Mouse (Mus musculus): ENCODE data around the gene Tekt2. TPM values are rescaled to one million over a fixed set of nuclear protein-coding genes. Genes with fewer than 3 reads are reported as not detected.

The Tekt2 gene
- total RNA-seq, 1 experiment, result 1.7 TPM

DNA sequence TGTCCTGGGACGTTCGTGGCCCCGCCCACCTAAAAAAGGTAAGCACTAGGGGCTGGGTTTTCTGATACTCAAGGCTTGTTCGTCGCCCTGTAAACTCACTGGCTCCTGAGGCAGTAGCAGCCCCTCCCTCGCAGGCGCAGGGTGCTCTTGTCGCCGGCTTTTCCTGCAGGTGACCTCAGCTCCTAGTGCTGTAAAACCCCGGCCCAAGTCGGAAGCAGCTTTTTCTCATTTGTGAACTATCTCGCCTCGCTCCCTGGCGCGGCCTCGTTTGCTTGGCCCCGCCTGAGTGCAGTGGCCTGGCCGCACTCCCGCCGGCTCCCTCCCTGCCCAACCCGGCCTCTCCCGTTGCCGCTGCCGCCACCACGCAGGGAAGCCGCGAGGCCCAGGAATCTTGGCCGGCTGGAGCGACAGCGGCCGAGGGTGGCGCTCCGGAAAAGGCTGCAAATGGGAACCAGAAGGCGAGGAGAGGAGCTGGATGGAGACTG lies 28.8 kb downstream of the Tekt2 start:
- in situ Hi-C loops (cut with MboI; ENCODE audit: low sequenced_read_pairs in 2 of 2, unreplicated experiment in 2 of 2), result no loop called here
- no peak for TF ChIP-seq ZNF384 (IDR thresholded peaks at IDR 0.05; ENCODE audit: low read depth, low read length)
- no peak for TF ChIP-seq MAFK (IDR thresholded peaks at IDR 0.05; ENCODE audit: insufficient read depth, low read depth, low read length)
- no peak for TF ChIP-seq HCFC1 (IDR thresholded peaks at IDR 0.05; ENCODE audit: borderline replicate concordance, insufficient read depth, low read length)
- no peak for TF ChIP-seq CHD2 (IDR thresholded peaks at IDR 0.05; ENCODE audit: low read depth, low read length)
- TF ChIP-seq ZC3H11A (IDR thresholded peaks at IDR 0.05; ENCODE audit: borderline replicate concordance, low read depth, low read length), result no peak
- no peak overlapping the region for H3K27ac ChIP-seq (ENCODE audit: insufficient read depth, low read depth, low read length, poor library complexity, severe bottlenecking)
- peak overlapping the region; percentile 46 to 58 for H3K4me3 ChIP-seq (ENCODE audit: insufficient read depth in 1 of 2, low read depth in 1 of 2, low read length in 2 of 2, poor library complexity in 1 of 2, severe bottlenecking in 1 of 2)
- H3K9ac ChIP-seq (ENCODE audit: insufficient read depth, low read depth, low read length, poor library complexity, severe bottlenecking), result peak overlapping the region; percentile 55
- peaks cover 0 to 11% of the 10 kb centered on the region in 2 experiments; a peak in 1 of 4 replicates for H3K4me1 ChIP-seq (ENCODE audit: control insufficient read depth in 2 of 2, insufficient read depth in 2 of 2, low read length in 2 of 2, poor library complexity in 1 of 2)
- H3K9me3 ChIP-seq (ENCODE audit: control insufficient read depth, insufficient read depth, low read depth, low read length), result no peaks in the 10 kb centered on the region
- no peak for DNase-seq (ENCODE audit: low read depth, low spot score)
- no peaks in the 10 kb centered on the region for H3K36me3 ChIP-seq (ENCODE audit: control insufficient read depth, insufficient read depth, low read length, poor library complexity, severe bottlenecking)

DNA sequence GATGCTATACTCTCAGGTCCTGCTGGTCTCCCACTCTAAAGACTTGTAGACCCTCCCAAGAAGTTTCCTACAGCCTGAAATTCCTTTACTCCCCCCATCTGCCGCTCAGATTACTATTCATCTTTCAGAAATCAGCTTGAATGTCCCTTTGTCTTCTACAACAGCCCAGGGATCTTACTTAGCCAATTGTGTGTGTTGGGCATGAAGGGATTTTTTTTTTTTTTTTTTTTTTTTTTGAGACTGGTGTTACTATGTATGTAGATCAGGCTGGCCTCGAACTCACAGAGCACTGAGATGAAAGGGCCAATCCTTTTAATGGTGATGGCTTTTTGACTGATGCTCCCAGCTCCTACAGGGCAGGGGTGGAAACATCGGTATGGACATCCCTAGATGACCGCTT lies 29.6 kb downstream of the Tekt2 start:
- in situ Hi-C loops (cut with MboI; ENCODE audit: low sequenced_read_pairs in 2 of 2, unreplicated experiment in 2 of 2), result no loop called here

GRCm38 (mm10) chr4:126295152-126295551 lies 30.3 kb downstream of the Tekt2 start:
- no peak overlapping the region for H3K9ac ChIP-seq (ENCODE audit: insufficient read depth, low read depth, low read length, poor library complexity, severe bottlenecking)
- H3K27ac ChIP-seq (ENCODE audit: insufficient read depth, low read depth, low read length, poor library complexity, severe bottlenecking), result no peak overlapping the region

More for the DNA sequence above, 29.6 kb downstream of the Tekt2 start:
- peaks cover 0 to 11% of the 10 kb centered on the region in 2 experiments; a peak in 1 of 4 replicates for H3K4me1 ChIP-seq (ENCODE audit: control insufficient read depth in 2 of 2, insufficient read depth in 2 of 2, low read length in 2 of 2, poor library complexity in 1 of 2)
- no peak overlapping the region for H3K4me3 ChIP-seq (ENCODE audit: insufficient read depth in 1 of 2, low read depth in 1 of 2, low read length in 2 of 2, poor library complexity in 1 of 2, severe bottlenecking in 1 of 2)
- no peak overlapping the region for H3K9ac ChIP-seq (ENCODE audit: insufficient read depth, low read depth, low read length, poor library complexity, severe bottlenecking)
- DNase-seq (ENCODE audit: low read depth, low spot score), result no peak
- H3K36me3 ChIP-seq (ENCODE audit: control insufficient read depth, insufficient read depth, low read length, poor library complexity, severe bottlenecking), result no peaks in the 10 kb centered on the region
- no peaks in the 10 kb centered on the region for H3K9me3 ChIP-seq (ENCODE audit: control insufficient read depth, insufficient read depth, low read depth, low read length)
- no peak overlapping the region for H3K27ac ChIP-seq (ENCODE audit: insufficient read depth, low read depth, low read length, poor library complexity, severe bottlenecking)
- TF ChIP-seq ZNF384 (IDR thresholded peaks at IDR 0.05; ENCODE audit: low read depth, low read length) (peak; percentile 68), CHD2 (IDR thresholded peaks at IDR 0.05; ENCODE audit: low read depth, low read length) (no peak)

GRCm38 (mm10) chr4:126291196-126291595 lies 34.3 kb downstream of the Tekt2 start:
- TF ChIP-seq CHD2 (IDR thresholded peaks at IDR 0.05; ENCODE audit: low read depth, low read length) (no peak), ZNF384 (IDR thresholded peaks at IDR 0.05; ENCODE audit: low read depth, low read length) (no peak), HCFC1 (IDR thresholded peaks at IDR 0.05; ENCODE audit: borderline replicate concordance, insufficient read depth, low read length) (no peak), ZC3H11A (IDR thresholded peaks at IDR 0.05; ENCODE audit: borderline replicate concordance, low read depth, low read length) (no peak), MAFK (IDR thresholded peaks at IDR 0.05; ENCODE audit: insufficient read depth, low read depth, low read length) (no peak)
- in situ Hi-C loops (cut with MboI; ENCODE audit: low sequenced_read_pairs in 2 of 2, unreplicated experiment in 2 of 2), result no loop called here
- Histone ChIP-seq H3K4me3 (ENCODE audit: insufficient read depth in 1 of 2, low read depth in 1 of 2, low read length in 2 of 2, poor library complexity in 1 of 2, severe bottlenecking in 1 of 2) (no peak overlapping the region), H3K36me3 (ENCODE audit: control insufficient read depth, insufficient read depth, low read length, poor library complexity, severe bottlenecking) (no peaks in the 10 kb centered on the region), H3K9me3 (ENCODE audit: control insufficient read depth, insufficient read depth, low read depth, low read length) (no peaks in the 10 kb centered on the region), H3K4me1 (ENCODE audit: control insufficient read depth in 2 of 2, insufficient read depth in 2 of 2, low read length in 2 of 2, poor library complexity in 1 of 2) (peaks cover under 1 to 9% of the 10 kb centered on the region in 2 experiments; a peak in 1 of 4 replicates), H3K27ac (ENCODE audit: insufficient read depth, low read depth, low read length, poor library complexity, severe bottlenecking) (no peak overlapping the region), H3K9ac (ENCODE audit: insufficient read depth, low read depth, low read length, poor library complexity, severe bottlenecking) (no peak overlapping the region)
- DNase-seq (ENCODE audit: low read depth, low spot score), result no peak

More at GRCm38 (mm10) chr4:126295152-126295551, 30.3 kb downstream of the Tekt2 start:
- no peaks in the 10 kb centered on the region for H3K9me3 ChIP-seq (ENCODE audit: control insufficient read depth, insufficient read depth, low read depth, low read length)
- no peak for DNase-seq (ENCODE audit: low read depth, low spot score)
- in situ Hi-C loops (cut with MboI; ENCODE audit: low sequenced_read_pairs in 2 of 2, unreplicated experiment in 2 of 2), result no loop called here
- H3K4me1 ChIP-seq (ENCODE audit: control insufficient read depth in 2 of 2, insufficient read depth in 2 of 2, low read length in 2 of 2, poor library complexity in 1 of 2), result peaks cover 0 to 8% of the 10 kb centered on the region in 2 experiments; a peak in 1 of 4 replicates
- H3K36me3 ChIP-seq (ENCODE audit: control insufficient read depth, insufficient read depth, low read length, poor library complexity, severe bottlenecking), result no peaks in the 10 kb centered on the region
- no peak overlapping the region for H3K4me3 ChIP-seq (ENCODE audit: insufficient read depth in 1 of 2, low read depth in 1 of 2, low read length in 2 of 2, poor library complexity in 1 of 2, severe bottlenecking in 1 of 2)
- TF ChIP-seq MAFK (IDR thresholded peaks at IDR 0.05; ENCODE audit: insufficient read depth, low read depth, low read length) (no peak), HCFC1 (IDR thresholded peaks at IDR 0.05; ENCODE audit: borderline replicate concordance, insufficient read depth, low read length) (no peak), ZNF384 (IDR thresholded peaks at IDR 0.05; ENCODE audit: low read depth, low read length) (no peak), CHD2 (IDR thresholded peaks at IDR 0.05; ENCODE audit: low read depth, low read length) (no peak), ZC3H11A (IDR thresholded peaks at IDR 0.05; ENCODE audit: borderline replicate concordance, low read depth, low read length) (no peak)

DNA sequence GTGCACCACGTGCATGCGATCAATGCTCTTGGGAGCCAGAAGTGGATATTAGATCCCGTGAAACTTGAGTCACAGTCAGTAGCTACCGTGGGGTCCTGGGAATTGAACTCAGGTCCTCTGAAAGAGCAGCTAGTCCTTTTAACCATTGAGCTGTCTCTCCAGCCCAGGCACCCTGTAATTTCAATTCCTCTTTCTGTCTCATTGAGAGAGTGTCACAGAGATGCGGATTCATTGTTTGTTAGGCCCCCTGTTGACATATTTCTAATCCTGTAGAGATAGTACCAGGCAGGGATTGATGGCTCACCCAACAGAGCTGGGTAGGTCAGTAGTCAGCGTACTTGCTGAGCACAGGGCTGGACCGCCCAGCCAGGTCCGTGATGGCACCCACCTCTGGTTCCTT lies 35.2 kb downstream of the Tekt2 start:
- Histone ChIP-seq H3K27ac (ENCODE audit: insufficient read depth, low read depth, low read length, poor library complexity, severe bottlenecking) (no peak overlapping the region), H3K9me3 (ENCODE audit: control insufficient read depth, insufficient read depth, low read depth, low read length) (no peaks in the 10 kb centered on the region), H3K4me1 (ENCODE audit: control insufficient read depth in 2 of 2, insufficient read depth in 2 of 2, low read length in 2 of 2, poor library complexity in 1 of 2) (peaks cover 2 to 6% of the 10 kb centered on the region in 2 experiments; a peak in 1 of 4 replicates), H3K4me3 (ENCODE audit: insufficient read depth in 1 of 2, low read depth in 1 of 2, low read length in 2 of 2, poor library complexity in 1 of 2, severe bottlenecking in 1 of 2) (no peak overlapping the region), H3K9ac (ENCODE audit: insufficient read depth, low read depth, low read length, poor library complexity, severe bottlenecking) (no peak overlapping the region), H3K36me3 (ENCODE audit: control insufficient read depth, insufficient read depth, low read length, poor library complexity, severe bottlenecking) (no peaks in the 10 kb centered on the region)
- in situ Hi-C loops (cut with MboI; ENCODE audit: low sequenced_read_pairs in 2 of 2, unreplicated experiment in 2 of 2), result no loop called here
- DNase-seq (ENCODE audit: low read depth, low spot score), result no peak
- TF ChIP-seq MAFK (IDR thresholded peaks at IDR 0.05; ENCODE audit: insufficient read depth, low read depth, low read length), result no peak
- TF ChIP-seq ZC3H11A (IDR thresholded peaks at IDR 0.05; ENCODE audit: borderline replicate concordance, low read depth, low read length), result no peak

All from ES-E14 (cell line).